Mouse (Mus musculus): ENCODE measurements at regions not wholly inside any gene's neighbourhood (a gene's known extent, or its start where the extent isn't known, plus 50 kb on each side); places are given as distances from the start of the nearest gene placed in this dataset.

- Histone ChIP-seq H3K9ac (replicated peaks) (no peak overlapping the region), H3K4me2 (no peak overlapping the region), H3K4me1 (replicated peaks) (no peaks in the 10 kb centered on the region), H3K27ac (no peak overlapping the region), H3K36me3 (no peaks in the 10 kb centered on the region), H3K9me3 (no peaks in the 10 kb centered on the region), H3K4me3 (replicated peaks) (no peak overlapping the region), H3K27me3 (no peaks in the 10 kb centered on the region)
- 71% methylated on average over 1 of the region's 1 CpGs for WGBS
- no peak for ATAC-seq (ENCODE audit: insufficient number of reproducible peaks, insufficient read depth, low FRiP score, low TSS enrichment, low read depth)
Observed at GRCm38 (mm10) chr13:14898495-14898894, 268.5 kb downstream of the AW209491 start.

- 88% methylated on average over 3 of the region's 3 CpGs for WGBS
- Histone ChIP-seq H3K4me1 (replicated peaks) (no peaks in the 10 kb centered on the region), H3K9me3 (no peaks in the 10 kb centered on the region), H3K36me3 (no peaks in the 10 kb centered on the region), H3K27me3 (no peaks in the 10 kb centered on the region), H3K4me2 (no peak overlapping the region), H3K4me3 (replicated peaks) (no peak overlapping the region), H3K9ac (replicated peaks) (no peak overlapping the region), H3K27ac (no peak overlapping the region)
- ATAC-seq (ENCODE audit: insufficient number of reproducible peaks, insufficient read depth, low FRiP score, low TSS enrichment, low read depth), result no peak
Observed at GRCm38 (mm10) chr13:14930137-14930785, 300.3 kb downstream of the AW209491 start.

GRCm38 (mm10) chr13:14966187-14966726 is 336.3 kb downstream of the AW209491 start:
- no peak overlapping the region for H3K4me3 ChIP-seq (replicated peaks)
- H3K9me3 ChIP-seq, result no peaks in the 10 kb centered on the region
- H3K4me2 ChIP-seq, result no peak overlapping the region
- no peaks in the 10 kb centered on the region for H3K27me3 ChIP-seq
- 0 out of 2 replicates have a peak, but pooled peaks cover 4% of the 10 kb centered on the region for H3K4me1 ChIP-seq (replicated peaks)
- H3K9ac ChIP-seq (replicated peaks), result no peak overlapping the region
- H3K27ac ChIP-seq, result no peak overlapping the region
- ATAC-seq (ENCODE audit: insufficient number of reproducible peaks, insufficient read depth, low FRiP score, low TSS enrichment, low read depth), result no peak
- 24% methylated on average over 1 of the region's 1 CpGs for WGBS
- no peaks in the 10 kb centered on the region for H3K36me3 ChIP-seq

GRCm38 (mm10) chr13:15002700-15003099 is 372.7 kb downstream of the AW209491 start:
- Histone ChIP-seq H3K4me3 (replicated peaks) (no peak overlapping the region), H3K27me3 (no peaks in the 10 kb centered on the region), H3K27ac (peak overlapping the region; percentile 53; the same call in 1 of the 2 replicates), H3K9me3 (no peaks in the 10 kb centered on the region), H3K4me2 (no peak overlapping the region), H3K9ac (replicated peaks) (no peak overlapping the region), H3K36me3 (no peaks in the 10 kb centered on the region), H3K4me1 (replicated peaks) (no peaks in the 10 kb centered on the region)
- WGBS, result 65% methylated on average over 3 of the region's 3 CpGs
- no peak for ATAC-seq (ENCODE audit: insufficient number of reproducible peaks, insufficient read depth, low FRiP score, low TSS enrichment, low read depth)

GRCm38 (mm10) chr13:15011638-15012037 is 381.7 kb downstream of the AW209491 start:
- H3K36me3 ChIP-seq, result no peaks in the 10 kb centered on the region
- H3K9ac ChIP-seq (replicated peaks), result no peak overlapping the region
- no peak overlapping the region for H3K4me3 ChIP-seq (replicated peaks)
- H3K9me3 ChIP-seq, result no peaks in the 10 kb centered on the region
- no peak overlapping the region for H3K4me2 ChIP-seq
- no peaks in the 10 kb centered on the region for H3K4me1 ChIP-seq (replicated peaks)
- peak; percentile 59; the same call in 1 of the 2 replicates for ATAC-seq (ENCODE audit: insufficient number of reproducible peaks, insufficient read depth, low FRiP score, low TSS enrichment, low read depth)
- H3K27me3 ChIP-seq, result no peaks in the 10 kb centered on the region
- H3K27ac ChIP-seq, result no peak overlapping the region

GRCm38 (mm10) chr13:15018811-15019745 is 389.1 kb downstream of the AW209491 start:
- Histone ChIP-seq H3K27me3 (no peaks in the 10 kb centered on the region), H3K4me2 (no peak overlapping the region), H3K36me3 (no peaks in the 10 kb centered on the region), H3K4me1 (replicated peaks) (peaks cover 13% of the 10 kb centered on the region), H3K4me3 (replicated peaks) (no peak overlapping the region), H3K27ac (0 out of 2 replicates have a peak overlapping the region, but pooled peaks have one; percentile 18), H3K9me3 (no peaks in the 10 kb centered on the region), H3K9ac (replicated peaks) (no peak overlapping the region)
- 35% methylated on average over 16 of the region's 16 CpGs for WGBS
- no peak; the same call in 1 of the 2 replicates for ATAC-seq (ENCODE audit: insufficient number of reproducible peaks, insufficient read depth, low FRiP score, low TSS enrichment, low read depth)

GRCm38 (mm10) chr13:15026601-15027000 is 396.6 kb downstream of the AW209491 start:
- H3K4me3 ChIP-seq (replicated peaks), result no peak overlapping the region
- no peaks in the 10 kb centered on the region for H3K27me3 ChIP-seq
- no peaks in the 10 kb centered on the region for H3K36me3 ChIP-seq
- H3K27ac ChIP-seq, result no peak overlapping the region
- H3K4me1 ChIP-seq (replicated peaks), result no peaks in the 10 kb centered on the region
- 90% methylated on average over 2 of the region's 2 CpGs for WGBS
- H3K9ac ChIP-seq (replicated peaks), result no peak overlapping the region
- no peak for ATAC-seq (ENCODE audit: insufficient number of reproducible peaks, insufficient read depth, low FRiP score, low TSS enrichment, low read depth)
- H3K9me3 ChIP-seq, result no peaks in the 10 kb centered on the region
- H3K4me2 ChIP-seq, result no peak overlapping the region

- Histone ChIP-seq H3K9ac (replicated peaks) (no peak overlapping the region), H3K4me3 (replicated peaks) (no peak overlapping the region), H3K4me2 (no peak overlapping the region), H3K27me3 (no peaks in the 10 kb centered on the region), H3K9me3 (no peaks in the 10 kb centered on the region), H3K36me3 (no peaks in the 10 kb centered on the region), H3K27ac (peak overlapping the region; percentile 91), H3K4me1 (replicated peaks) (peaks cover 23% of the 10 kb centered on the region)
- peak; percentile 93 for ATAC-seq (ENCODE audit: insufficient number of reproducible peaks, insufficient read depth, low FRiP score, low TSS enrichment, low read depth)
- WGBS, result 18% methylated on average over 4 of the region's 4 CpGs
Observed at GRCm38 (mm10) chr13:15052667-15053375, 410.2 kb upstream of the Gli3 start.

- Histone ChIP-seq H3K27ac (no peak overlapping the region), H3K4me3 (replicated peaks) (no peak overlapping the region), H3K9me3 (no peaks in the 10 kb centered on the region), H3K4me2 (no peak overlapping the region), H3K4me1 (replicated peaks) (peaks cover 23% of the 10 kb centered on the region), H3K36me3 (no peaks in the 10 kb centered on the region), H3K9ac (replicated peaks) (no peak overlapping the region), H3K27me3 (no peaks in the 10 kb centered on the region)
- ATAC-seq (ENCODE audit: insufficient number of reproducible peaks, insufficient read depth, low FRiP score, low TSS enrichment, low read depth), result no peak
- 65% methylated on average over 3 of the region's 3 CpGs for WGBS
Observed at GRCm38 (mm10) chr13:15054705-15055104, 408.3 kb upstream of the Gli3 start.

- H3K27ac ChIP-seq, result 0 out of 2 replicates have a peak overlapping the region, but pooled peaks have one; percentile 18
- H3K36me3 ChIP-seq, result no peaks in the 10 kb centered on the region
- H3K4me2 ChIP-seq, result no peak overlapping the region
- ATAC-seq (ENCODE audit: insufficient number of reproducible peaks, insufficient read depth, low FRiP score, low TSS enrichment, low read depth), result no peak
- H3K27me3 ChIP-seq, result no peaks in the 10 kb centered on the region
- WGBS, result 76% methylated on average over 2 of the region's 2 CpGs
- no peak overlapping the region for H3K9ac ChIP-seq (replicated peaks)
- peaks cover 10% of the 10 kb centered on the region for H3K4me1 ChIP-seq (replicated peaks)
- H3K9me3 ChIP-seq, result no peaks in the 10 kb centered on the region
- no peak overlapping the region for H3K4me3 ChIP-seq (replicated peaks)
Observed at GRCm38 (mm10) chr13:15078635-15079094, 384.4 kb upstream of the Gli3 start.

GRCm38 (mm10) chr13:15079148-15079547 is 383.9 kb upstream of the Gli3 start:
- Histone ChIP-seq H3K9me3 (no peaks in the 10 kb centered on the region), H3K27ac (0 out of 2 replicates have a peak overlapping the region, but pooled peaks have one; percentile 18), H3K4me3 (replicated peaks) (no peak overlapping the region), H3K4me2 (no peak overlapping the region), H3K9ac (replicated peaks) (no peak overlapping the region), H3K36me3 (no peaks in the 10 kb centered on the region), H3K27me3 (no peaks in the 10 kb centered on the region), H3K4me1 (replicated peaks) (peaks cover 10% of the 10 kb centered on the region)
- ATAC-seq (ENCODE audit: insufficient number of reproducible peaks, insufficient read depth, low FRiP score, low TSS enrichment, low read depth), result no peak; the same call in 1 of the 2 replicates

Measured in limb, embryonic 12.5 days (tissue).